Mouse (Mus musculus) adipocyte (in vitro differentiated cells): ENCODE measurements at regions not wholly inside any gene's neighbourhood (a gene's known extent, or its start where the extent isn't known, plus 50 kb on each side); places are given as distances from the start of the nearest gene placed in this dataset.
A peak's percentile ranks its signal among the peaks of the same experiment; 100 is the strongest.

Source experiments
- DNase-seq: peaks from one replicate; pipeline ENCODE4 v3.0.0-alpha.2; 2016; ENCODE audit warnings: low spot score

- DNase-seq = no peak
These were observed 263.7 kb downstream of the Pax3 start for GRCm38 (mm10) chr1:77933095-77933766.

GRCm38 (mm10) chr1:77932226-77932625, 264.7 kb downstream of the Pax3 start:
- peak; percentile 31 for DNase-seq

DNA sequence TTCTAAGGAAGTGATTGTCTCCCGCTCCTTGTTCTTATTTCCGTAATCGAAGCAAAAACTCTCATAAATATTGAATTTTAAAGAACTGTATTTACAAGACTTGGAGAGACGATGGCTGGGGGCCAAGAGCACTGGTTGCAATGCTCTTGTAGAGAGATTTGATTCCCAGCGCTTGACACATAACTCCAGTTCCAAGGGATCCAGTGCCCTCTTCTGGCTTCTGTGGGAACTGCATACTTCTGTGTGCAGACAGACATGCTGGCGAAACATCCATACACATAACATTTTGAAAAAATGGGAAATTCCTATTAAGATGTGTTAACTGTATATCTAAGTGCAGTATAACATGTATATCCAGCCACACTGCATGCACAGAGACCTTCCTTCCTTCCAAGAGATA, 266.3 kb downstream of the Pax3 start:
- peak; percentile 4 for DNase-seq

DNA sequence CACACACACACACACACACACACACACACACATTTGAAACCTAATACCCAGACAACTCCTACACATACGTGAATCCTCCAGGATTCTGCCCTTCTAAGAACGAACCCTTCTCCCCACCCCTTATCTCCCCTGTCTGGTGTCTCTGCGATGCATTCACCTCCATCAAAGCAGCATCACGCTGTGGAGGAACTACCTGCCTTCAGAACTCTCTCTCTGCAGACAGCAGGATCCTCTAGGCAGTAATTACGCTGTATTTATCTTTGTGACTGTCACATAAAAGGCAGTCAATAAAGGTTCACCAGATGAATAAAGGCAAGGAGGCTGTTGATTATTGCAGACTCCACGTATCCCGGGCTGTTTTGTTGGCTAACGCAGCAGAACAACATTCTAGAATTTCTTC, 267.4 kb downstream of the Pax3 start:
- DNase-seq = no peak

DNA sequence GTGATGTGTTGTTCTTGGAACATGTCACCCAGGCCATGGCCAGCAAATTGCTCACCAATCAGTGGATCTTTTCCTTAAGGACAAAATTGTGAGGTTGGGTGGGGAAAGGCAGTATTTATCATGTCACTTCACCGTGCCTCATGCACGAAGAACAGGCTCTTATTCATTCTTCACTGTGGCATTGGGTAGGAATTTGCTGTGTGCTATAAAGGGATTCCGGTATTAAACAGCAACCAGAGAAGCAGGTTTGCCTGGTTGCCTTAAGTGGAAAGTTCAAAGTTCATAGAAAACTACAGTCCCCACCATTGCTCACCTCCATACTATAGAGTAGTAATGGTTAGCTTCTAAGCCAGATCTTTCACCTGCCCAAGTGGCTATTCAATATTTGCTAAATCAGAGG, 270.8 kb downstream of the Pax3 start:
- no peak for DNase-seq

DNA sequence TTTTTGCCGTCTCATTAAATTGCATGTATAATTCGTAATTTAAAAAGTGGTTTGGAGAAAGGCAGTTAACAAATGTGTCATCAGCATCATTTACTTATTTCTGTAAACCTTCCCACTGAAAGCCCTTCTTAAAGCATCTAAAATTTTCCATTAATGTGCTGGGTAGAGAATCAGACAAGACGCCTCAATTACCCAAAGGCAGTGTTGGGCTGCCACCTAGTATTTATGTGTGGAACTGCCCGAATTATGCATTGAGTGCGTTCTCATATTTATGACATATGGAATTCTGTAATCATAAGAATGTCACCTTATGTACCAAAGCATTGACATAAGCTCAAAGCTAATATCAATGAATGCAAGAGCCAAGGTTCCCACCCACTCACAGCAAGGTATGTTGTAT, 300.7 kb downstream of the Pax3 start:
- DNase-seq = peak; percentile 60

GRCm38 (mm10) chr1:77879026-77879425, 317.9 kb downstream of the Pax3 start:
- DNase-seq = no peak

DNA sequence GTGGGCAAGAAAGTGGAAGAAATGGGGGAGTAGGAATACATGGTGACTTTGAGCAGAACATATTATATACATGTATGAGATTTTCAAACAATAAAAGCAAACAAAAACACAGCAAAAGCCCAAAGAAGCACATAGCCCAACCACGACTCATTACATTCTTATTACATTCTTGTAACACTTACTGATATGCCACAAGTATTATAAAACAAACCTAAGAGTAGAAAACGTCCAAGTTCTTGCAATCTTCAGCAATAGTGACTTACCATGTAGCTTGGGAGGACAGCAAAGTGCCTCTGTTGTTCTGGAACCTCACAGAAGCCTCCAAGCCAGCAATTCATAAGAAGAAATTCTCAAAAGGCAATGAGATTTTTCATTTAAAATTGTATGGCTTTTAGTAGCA, 326.8 kb downstream of the Pax3 start:
- DNase-seq = no peak

GRCm38 (mm10) chr1:77869174-77869573, 327.8 kb downstream of the Pax3 start:
- no peak for DNase-seq

GRCm38 (mm10) chr1:77859931-77860330, 337.0 kb downstream of the Pax3 start:
- DNase-seq = no peak

DNA sequence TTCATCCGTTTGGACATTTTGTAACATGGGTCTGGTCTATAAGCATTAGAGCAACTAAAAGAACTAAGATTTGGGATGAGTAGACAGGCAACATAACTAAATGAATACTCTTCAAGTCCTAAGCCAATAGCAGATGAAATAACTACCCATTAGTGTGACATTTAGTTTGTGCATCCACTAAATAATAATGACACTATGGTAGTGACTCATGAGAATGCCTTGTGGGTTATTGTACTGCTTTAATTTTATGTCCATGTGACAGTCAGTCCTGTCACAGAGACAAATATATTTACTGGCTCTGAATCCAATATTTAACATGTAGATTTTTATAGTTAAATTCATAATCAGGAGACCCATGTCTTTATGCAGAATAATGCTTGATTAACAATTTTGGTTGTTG, 339.5 kb upstream of the Epha4 start:
- DNase-seq = no peak

DNA sequence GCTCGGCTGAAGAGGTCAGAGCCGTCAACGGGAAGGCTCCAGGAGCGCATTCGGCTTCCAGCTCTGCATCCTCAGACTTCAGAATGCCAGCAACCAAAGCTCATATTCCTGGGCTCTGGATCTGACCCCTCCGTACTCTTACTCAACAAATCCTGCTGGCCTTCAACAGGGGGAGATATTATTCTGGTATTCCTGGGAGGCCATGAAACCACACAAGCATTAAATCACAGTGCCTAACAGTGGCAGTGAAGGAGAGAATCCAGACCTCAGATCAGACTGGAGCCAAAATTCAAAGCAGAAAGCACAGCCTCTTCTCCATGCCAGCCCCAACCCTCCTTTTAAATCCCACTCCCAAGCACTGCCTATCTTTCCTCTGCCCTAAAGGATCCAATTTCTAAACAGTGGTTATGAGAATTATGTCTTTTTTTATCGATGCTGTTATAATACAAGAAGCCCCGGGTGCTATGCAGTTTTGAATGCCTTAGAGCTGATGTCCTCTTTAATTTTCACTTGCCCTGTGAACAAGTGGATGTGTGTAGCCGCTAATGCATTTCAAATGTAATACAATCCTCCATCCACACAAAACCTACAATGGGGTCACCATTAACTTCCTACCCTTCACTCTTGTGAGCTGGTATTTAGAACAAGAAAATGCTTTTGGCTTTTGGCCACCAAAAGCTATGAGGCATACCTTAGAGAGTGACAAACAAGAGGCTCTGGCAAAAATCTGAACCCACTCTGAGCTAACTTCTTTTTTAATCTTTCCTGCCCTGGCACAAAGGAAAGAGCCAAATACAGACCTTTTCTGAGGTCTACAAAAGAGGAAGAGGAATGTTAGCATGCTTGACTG, 333.1 kb upstream of the Epha4 start:
- no peak for DNase-seq

GRCm38 (mm10) chr1:77846039-77846727, 331.3 kb upstream of the Epha4 start:
- DNase-seq = no peak

DNA sequence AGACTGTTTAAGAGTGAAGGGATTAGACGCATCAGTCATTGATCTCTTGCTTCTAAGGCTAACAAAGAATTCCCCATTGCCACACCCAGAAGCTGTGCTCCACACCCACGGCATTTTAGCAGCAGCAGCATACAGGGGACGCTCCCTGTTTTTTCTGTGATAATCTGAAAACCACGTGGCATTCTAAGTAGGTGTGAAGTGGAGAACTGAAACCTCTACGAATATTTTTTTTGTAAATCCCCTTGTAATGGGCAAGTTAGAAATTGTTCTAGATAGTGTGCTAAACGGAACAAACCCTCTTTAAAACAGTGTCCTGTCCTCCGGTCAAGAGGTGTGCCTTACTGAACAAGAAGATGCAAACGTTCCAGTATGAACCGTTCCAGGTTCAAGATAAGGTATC, 325.8 kb upstream of the Epha4 start:
- no peak for DNase-seq

GRCm38 (mm10) chr1:77832174-77832573, 317.3 kb upstream of the Epha4 start:
- no peak for DNase-seq

GRCm38 (mm10) chr1:77824716-77825387, 310.0 kb upstream of the Epha4 start:
- DNase-seq = no peak

- DNase-seq = no peak
These were observed 309.2 kb upstream of the Epha4 start for GRCm38 (mm10) chr1:77823801-77824687.

GRCm38 (mm10) chr1:77820101-77820500, 305.2 kb upstream of the Epha4 start:
- DNase-seq = no peak

GRCm38 (mm10) chr1:77815451-77815850, 300.6 kb upstream of the Epha4 start:
- DNase-seq = no peak

GRCm38 (mm10) chr1:77811573-77811972, 296.7 kb upstream of the Epha4 start:
- no peak for DNase-seq

- DNase-seq = no peak
These were observed 276.1 kb upstream of the Epha4 start for GRCm38 (mm10) chr1:77790974-77791373.
